Mouse (Mus musculus): Measurements from ENCODE around the gene Tagap1.
A peak's percentile ranks its signal among the peaks of the same experiment; 100 is the strongest.
"Not testable (repeated sequence)": the region's sequence is repeated elsewhere in the genome, so short reads cannot be mapped to it uniquely, and the experiment has no call there.

Gene Tagap1

DNA sequence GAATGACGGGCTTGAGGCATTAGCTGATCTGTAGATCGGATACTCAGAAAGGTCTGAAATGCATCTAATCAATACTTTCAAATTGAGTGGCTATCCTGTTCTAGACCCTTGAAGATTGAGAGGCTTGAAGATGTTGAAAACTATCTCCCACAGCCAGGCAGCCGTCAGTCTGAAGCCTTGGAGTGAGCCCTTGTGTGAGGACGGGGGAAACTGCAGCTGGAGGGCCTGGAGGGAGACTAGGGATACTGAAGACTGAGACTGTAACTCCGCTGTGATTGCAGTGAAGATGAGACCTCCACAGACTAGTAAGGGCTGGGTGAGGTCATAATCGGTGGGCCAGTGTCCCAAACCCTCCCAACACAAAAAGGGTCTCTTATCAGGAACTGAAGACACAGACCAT is 1.4 kb upstream of the Tagap1 start:
- DNase-seq (ENCODE audit: low spot score), result not testable (repeated sequence)

DNA sequence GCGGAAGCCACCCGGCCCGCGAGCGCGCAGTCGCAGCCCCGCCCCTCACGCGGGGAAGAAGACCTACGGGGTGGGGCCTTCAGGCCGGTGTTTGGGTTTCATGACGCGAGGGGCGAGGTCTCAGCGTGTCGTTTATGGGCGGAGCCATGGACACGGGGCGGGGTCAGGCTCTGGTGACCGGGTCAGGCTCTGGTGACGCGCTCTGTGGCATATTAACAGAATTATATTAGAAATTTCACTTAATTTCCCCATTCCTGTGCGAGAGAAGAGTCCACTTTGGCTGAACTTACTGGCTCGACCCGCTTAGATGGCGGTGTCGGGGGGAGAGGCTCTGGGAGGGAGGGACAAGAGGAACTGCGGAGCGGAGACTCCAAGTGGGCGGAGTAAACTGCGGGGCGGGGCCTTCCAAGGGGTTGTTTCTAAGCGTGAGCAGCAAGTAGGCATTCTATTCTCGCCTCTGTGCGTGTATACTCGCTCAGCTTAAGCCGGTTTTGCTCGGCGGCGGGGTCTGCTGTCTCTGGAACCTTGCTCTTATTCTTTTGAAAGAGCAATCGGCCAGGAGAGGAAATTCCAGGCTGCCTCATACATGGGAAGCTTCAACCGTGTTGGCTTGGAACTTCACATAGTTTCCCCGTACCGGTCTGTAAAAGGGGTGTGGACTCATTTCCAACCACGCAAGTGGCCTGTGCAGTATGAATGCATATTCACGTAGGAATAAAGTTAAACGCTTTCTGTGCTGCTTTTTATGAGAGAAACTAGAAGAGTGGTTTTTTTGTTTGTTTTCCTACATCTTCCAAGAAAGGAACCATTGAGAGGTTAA is 435 bp upstream of the Tagap1 start:
- DNase-seq (ENCODE audit: low spot score), result not testable (repeated sequence)

DNA sequence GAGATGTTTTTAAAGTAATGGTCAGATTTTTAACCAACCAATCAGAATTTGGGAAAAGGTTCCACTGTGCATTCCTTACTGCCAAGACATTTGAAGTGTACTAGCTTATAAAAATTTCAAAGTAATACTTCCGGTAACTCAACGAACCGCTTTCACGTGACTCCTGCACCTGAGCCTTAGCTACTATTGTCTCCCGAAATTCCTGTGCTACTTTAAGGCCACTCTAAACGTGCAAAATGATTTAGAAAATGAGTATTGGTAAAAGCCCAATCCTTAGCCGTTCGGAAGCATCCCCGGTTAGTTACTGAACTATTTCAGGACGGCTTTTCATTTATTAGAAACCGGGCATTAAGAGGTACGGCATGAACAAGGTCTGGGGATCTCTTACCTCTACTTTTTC is 607 bp downstream of the Tagap1 start:
- not testable (repeated sequence) for DNase-seq (ENCODE audit: low spot score)

DNA sequence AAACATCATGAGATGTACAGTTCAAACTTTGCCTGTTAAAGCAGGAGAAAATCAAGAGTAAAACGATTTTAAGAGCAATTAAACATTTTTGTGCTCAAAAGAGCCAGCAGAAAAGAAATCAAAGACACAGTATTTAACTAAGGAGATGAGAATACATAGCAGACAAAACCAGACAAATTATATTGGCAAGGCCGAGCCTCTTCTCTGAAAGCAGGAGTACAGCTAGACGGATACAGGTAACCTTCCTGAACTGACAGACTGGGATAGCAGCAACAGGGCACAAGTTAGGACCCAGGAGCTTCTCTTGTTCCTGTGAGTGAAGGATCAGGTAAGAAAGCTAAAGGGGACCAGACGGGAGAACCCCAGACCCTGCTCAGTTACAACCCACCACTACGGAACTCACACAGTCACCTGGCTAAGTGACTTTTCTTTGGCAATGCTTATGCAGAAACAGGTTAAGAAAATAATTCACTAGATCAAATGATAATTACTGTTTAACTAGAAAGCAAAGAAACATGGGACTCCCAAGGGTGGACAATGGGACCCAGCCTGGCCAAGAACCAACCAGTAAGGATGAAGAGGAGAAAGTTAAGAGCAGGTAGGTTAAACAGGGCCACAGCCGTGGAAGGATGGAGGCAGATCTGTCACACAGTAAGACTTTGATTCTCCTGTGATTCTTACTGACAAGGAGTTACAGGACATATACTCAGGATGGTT is 1.3 kb downstream of the Tagap1 start:
- not testable (repeated sequence) for DNase-seq (ENCODE audit: low spot score)

DNA sequence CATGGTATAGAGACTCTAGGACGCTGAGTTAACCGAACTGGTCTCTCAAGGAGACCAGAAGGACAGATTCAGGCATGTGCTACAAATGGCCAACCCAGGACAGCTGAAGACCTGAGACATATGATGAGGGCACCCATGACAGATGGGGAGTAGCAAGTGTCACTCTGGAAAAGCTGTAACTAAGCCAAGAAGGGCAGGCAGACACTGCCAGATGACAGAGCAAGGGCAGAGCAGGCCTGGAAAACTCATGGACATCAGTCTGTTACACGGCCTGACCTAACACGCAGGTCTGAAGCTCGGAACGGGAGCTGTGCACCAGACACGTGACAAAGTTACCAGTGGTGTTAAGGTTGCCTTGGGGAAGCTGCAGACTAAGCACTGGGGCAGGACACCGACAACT is 2.1 kb downstream of the Tagap1 start:
- DNase-seq (ENCODE audit: low spot score), result not testable (repeated sequence)

DNA sequence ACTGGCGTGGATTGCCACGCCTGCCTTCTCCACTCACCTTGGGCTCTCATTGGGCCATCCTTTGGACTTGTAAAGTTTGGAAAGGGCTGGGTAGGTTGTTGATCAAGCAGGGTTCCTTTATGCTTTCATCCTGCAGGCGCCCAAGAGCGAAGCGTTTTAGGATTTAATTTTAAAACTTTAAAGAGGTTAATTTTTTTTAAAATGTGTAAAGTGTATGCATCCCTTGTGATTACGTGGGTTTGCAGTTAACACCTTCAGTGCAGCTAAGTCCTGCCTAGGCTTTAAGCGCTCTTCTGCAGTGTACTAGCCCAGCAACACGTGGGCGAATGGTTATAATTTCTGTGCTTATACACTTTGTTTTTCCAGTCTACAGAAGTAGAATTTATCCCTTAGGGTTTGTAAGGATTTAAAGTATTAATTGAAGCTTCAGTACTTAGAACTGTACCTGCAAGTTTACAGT is 12.2 kb downstream of the Tagap1 start:
- DNase-seq (ENCODE audit: low spot score), result not testable (repeated sequence)

DNA sequence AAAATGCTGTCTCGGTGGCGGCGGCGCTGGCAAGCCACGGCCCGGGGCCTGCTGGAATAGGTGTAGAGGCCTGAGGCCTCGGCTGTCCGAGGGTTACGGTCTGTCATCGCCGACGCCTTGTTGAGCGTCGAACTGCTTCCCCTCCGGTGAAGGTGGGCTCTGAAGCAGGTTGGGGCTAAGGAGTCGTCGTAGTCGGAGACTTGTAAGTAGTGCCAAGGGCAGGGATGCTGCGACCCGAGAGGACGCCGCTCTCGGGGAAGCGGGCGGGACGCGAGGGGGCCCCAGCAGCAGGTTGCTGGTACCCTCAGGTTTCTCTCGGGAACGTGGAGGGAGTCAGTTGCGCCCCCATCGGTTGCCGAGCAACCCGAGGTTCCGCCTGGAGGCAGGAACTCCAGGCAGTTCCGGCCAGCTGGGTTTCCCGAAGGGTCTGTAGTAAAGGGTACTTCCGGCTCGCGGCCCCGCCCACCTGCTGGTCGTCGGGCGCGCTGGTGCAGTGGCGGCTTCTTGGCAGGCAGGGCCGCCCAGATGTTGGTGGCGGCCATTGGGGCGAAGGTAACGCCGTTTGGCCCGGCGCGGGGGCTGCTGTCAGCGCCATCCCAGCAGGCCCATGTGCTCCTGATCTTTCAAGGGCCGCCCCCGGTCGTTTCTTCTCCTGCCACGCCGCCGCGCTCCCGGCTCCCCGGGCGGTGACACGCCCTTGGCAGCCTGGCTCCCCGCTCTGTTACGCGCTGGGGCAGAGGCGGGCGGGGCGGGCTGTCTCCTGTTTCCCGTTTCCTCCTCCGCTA is 12.8 kb downstream of the Tagap1 start, which contains the start of gene Rsph3b:
Rsph3b (minus strand) TSS at position 699 of the 785 bp plus-strand sequence.
- peak; percentile 28 for DNase-seq (ENCODE audit: low spot score)

DNA sequence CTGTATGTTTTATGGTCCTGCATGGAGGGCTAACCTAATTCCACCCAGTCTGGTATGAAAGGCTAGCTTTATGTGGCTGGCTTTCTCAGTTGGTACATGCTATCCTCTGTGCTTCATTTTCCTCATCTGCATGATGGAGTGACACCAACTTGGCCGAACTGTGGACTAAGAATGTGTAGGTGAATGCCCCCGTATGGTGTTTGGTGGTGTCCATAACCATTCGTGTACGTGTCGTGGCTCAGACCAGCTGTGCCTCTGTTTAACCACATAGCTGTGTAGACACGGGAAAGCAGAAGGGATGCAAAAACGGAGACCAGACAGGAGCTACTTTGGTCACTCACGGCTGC is 13.3 kb downstream of the Tagap1 start:
- not testable (repeated sequence) for DNase-seq (ENCODE audit: low spot score)

DNA sequence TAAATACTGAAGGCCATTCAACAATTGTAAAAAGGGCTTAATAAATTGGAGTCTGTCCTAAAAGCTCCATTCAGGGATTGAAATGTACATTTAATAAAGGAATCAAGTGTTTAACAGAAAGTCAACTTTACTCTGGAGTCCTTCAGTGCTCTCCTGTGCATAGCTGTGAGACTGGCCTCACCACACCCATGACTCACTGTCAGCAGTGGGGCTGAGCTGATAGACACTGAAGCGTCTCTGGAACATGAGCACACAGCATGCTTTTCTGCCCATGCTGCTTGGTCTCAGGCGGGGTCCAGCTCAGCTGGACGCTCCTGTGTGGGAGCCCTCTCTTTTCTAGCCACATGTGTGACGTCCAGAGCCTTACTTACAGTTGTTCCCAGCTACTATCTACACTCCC is 18.4 kb downstream of the Tagap1 start:
- DNase-seq (ENCODE audit: low spot score), result not testable (repeated sequence)

DNA sequence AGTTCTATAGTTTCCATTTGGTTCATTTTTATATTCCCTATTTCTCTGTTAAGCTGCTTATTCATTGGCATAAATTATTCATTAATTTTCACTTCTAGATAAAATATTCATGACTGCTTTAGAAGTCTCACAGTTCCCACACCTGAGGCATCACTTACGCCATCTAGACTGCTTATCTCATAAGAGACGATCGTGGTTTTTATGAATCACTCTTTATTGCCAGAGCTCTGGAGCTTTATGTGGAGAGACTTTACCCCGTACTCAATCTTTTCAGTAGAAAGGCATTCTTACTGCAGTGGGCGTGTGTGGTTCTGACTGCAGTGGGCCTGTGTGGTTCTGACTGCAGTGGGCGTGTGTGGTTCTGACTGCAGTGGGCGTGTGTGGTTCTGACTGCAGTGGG is 29.3 kb downstream of the Tagap1 start:
- not testable (repeated sequence) for DNase-seq (ENCODE audit: low spot score)

DNA sequence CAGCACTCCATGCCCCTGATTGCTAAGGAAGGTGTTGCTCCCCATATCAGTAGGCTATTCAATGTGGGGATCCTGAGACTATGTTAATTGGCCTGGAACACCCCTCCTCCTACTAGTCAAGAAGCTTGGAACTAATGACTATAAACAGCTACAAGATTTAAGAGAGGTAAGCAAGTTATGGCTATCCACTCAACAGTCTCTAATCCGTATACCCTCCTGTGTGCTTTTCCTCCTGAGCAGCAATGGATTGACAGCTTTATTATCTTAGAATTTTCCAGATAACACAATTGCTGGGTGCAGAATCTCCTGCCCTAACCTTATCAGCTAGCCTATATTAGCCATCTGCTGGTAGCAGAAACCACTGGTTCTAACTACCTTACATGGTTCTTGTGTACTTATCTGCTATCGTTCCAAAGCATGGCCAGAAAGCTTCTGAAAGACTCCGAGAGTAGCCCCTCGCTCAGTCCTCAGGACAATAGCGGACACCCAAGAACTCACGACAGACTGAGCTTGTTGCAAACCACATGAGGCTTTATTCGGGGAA is 40.5 kb downstream of the Tagap1 start:
- not testable (repeated sequence) for DNase-seq (ENCODE audit: low spot score)

DNA sequence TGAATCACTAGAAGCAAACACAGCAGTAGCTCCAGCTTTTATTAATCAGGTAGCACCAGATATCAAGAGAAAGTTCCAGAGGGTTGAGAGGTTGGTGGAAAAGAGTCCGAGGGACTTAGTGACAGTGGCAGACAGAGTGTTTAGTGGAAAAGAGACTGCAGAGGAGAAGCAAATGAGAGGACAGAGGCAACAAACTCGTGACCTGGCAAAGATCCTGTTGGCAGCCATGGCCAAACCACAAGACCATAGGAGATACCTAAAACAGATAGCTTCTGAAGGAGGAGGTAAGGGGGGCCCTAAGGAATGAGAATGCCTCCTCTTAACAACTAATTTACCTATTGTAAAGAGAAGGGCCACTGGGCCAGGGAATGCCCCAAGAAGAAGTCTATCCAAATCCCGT is 41.6 kb downstream of the Tagap1 start:
- not testable (repeated sequence) for DNase-seq (ENCODE audit: low spot score)

DNA sequence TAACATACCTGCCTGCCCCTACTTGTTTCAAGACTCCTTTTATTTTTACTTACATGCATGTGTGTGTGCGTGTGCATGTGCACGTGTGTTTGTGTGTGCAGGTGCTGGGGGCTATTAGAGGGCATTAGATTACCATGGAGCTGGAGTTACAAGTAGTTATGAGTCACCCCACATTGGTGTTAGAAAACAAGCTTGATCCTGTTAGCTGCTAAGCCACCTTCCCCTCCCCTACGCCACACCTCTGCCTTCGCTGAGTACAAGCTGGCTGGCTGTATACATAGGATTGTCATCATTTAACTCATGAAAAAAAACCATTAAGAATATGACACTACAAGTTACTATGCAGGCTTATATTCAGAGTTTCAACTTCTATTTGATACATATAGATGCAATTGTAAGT is 45.7 kb downstream of the Tagap1 start:
- not testable (repeated sequence) for DNase-seq (ENCODE audit: low spot score)

DNA sequence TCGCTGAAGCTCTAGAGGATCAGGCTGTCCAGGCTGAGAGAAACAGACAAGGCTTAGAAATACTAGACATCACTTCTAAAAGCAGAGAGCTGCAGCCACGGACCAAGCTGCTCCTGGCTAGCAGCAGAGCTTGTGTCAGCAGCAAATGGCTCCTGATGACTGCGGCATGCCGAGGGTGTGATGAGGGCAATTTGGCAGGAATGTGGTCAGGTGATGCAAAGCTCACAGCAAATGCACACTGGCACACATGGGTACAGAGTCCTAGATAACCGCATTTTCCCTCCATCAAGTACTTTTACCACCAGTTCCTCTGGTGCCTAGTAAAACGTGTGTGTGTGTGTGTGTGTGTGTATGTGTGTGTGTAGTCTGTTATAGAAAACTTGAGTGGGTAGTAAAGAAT is 46.9 kb downstream of the Tagap1 start:
- DNase-seq (ENCODE audit: low spot score), result not testable (repeated sequence)

All from urinary bladder, postnatal 10 days (tissue).